Mouse (Mus musculus) left cerebral cortex, postnatal 36 days (tissue): ENCODE measurements around the gene Prkcg. TPM values are rescaled to one million over a fixed set of nuclear protein-coding genes. Genes with fewer than 3 reads are reported as not detected.

ENCODE experiments used
- DNase-seq, 2 experiments: peaks; one replicate each; pipeline ENCODE4 v3.0.0; 2021 to 2022; ENCODE audit warnings: low spot score in 2 of 2, mixed read lengths in 1 of 2
- intact Hi-C: fragments of 180-260 bp; cut with DNase I; formaldehyde crosslinking; loops from one replicate; pipeline ENCODE4 v1.15.1; 2025
- total RNA-seq, 2 experiments: library from RNA; stranded (reverse); gene quantifications; 2 replicates each; pipeline ENCODE4 v1.2.3; 2021

Prkcg gene
- total RNA-seq, 2 experiments from 2014 or later = 257 to 278 TPM

GRCm38 (mm10) chr7:3347366-3348287, 58.6 kb downstream of the Prkcg start:
- intact Hi-C loops = no loop called here
- DNase-seq = no peak

GRCm38 (mm10) chr7:3348326-3348725, 59.3 kb downstream of the Prkcg start:
- intact Hi-C loops = no loop called here
- no peak for DNase-seq

- DNase-seq = no peak
- intact Hi-C loops = no loop called here
Observed at GRCm38 (mm10) chr7:3349775-3350174, 60.8 kb downstream of the Prkcg start.

- DNase-seq = no peak
Observed at GRCm38 (mm10) chr7:3351536-3351935, 62.6 kb downstream of the Prkcg start.

GRCm38 (mm10) chr7:3354850-3355249, 65.9 kb downstream of the Prkcg start:
- DNase-seq = no peak
- intact Hi-C loops = no loop called here

More at GRCm38 (mm10) chr7:3351536-3351935, 62.6 kb downstream of the Prkcg start:
- intact Hi-C loops = no loop called here

- DNase-seq = no peak
- intact Hi-C loops = no loop called here
Observed at GRCm38 (mm10) chr7:3360678-3361077, 71.7 kb downstream of the Prkcg start.

GRCm38 (mm10) chr7:3365547-3366279, 76.7 kb downstream of the Prkcg start:
- intact Hi-C loops = no loop called here
- no peak for DNase-seq

GRCm38 (mm10) chr7:3366705-3367516, 77.9 kb downstream of the Prkcg start:
- DNase-seq = no peak
- intact Hi-C loops = no loop called here

GRCm38 (mm10) chr7:3367569-3367968, 78.6 kb downstream of the Prkcg start:
- intact Hi-C loops = no loop called here
- DNase-seq = no peak

GRCm38 (mm10) chr7:3368311-3368710, 79.3 kb downstream of the Prkcg start:
- no peak for DNase-seq

GRCm38 (mm10) chr7:3369189-3369588, 80.2 kb downstream of the Prkcg start:
- no peak for DNase-seq
- intact Hi-C loops = no loop called here

More at GRCm38 (mm10) chr7:3368311-3368710, 79.3 kb downstream of the Prkcg start:
- intact Hi-C loops = no loop called here

- DNase-seq = no peak
- intact Hi-C loops = no loop called here
Observed at GRCm38 (mm10) chr7:3370407-3370806, 81.4 kb downstream of the Prkcg start.

GRCm38 (mm10) chr7:3372376-3372775, 83.4 kb downstream of the Prkcg start:
- DNase-seq = no peak
- intact Hi-C loops = no loop called here

GRCm38 (mm10) chr7:3373754-3374153, 84.8 kb downstream of the Prkcg start:
- intact Hi-C loops = no loop called here
- DNase-seq = no peak

GRCm38 (mm10) chr7:3376831-3377230, 87.9 kb downstream of the Prkcg start:
- DNase-seq = no peak
- intact Hi-C loops = no loop called here

Other genes starting within 250 kb of the Prkcg start
- not detected for gene AU018091, start 120.0 kb upstream of the Prkcg start, total RNA-seq
- not detected for gene Nlrp12, start 39.4 kb upstream of the Prkcg start, total RNA-seq
- gene Myadm, start 99 bp upstream of the Prkcg start, total RNA-seq = 10 to 100 TPM; 64.1 to 67.8 TPM
- gene Cacng7, start 43.8 kb downstream of the Prkcg start, total RNA-seq = 100 to 1,000 TPM; 182 to 196 TPM
- 100 to 1,000 TPM; 163 to 186 TPM for gene Cacng8, start 101.5 kb downstream of the Prkcg start, total RNA-seq
- 1 to 10 TPM; 1.2 to 1.9 TPM for gene Cacng6, start 135.0 kb downstream of the Prkcg start, total RNA-seq
- not detected for gene Tarm1, start 213.4 kb downstream of the Prkcg start, total RNA-seq